Mouse (Mus musculus): ENCODE results near the gene Rsph10b. TPM values are rescaled to one million over a fixed set of nuclear protein-coding genes. Genes with fewer than 3 reads are reported as not detected.

Gene Rsph10b
- polyA plus RNA-seq, 1 experiment from 2014 or later, result 0.73 TPM

DNA sequence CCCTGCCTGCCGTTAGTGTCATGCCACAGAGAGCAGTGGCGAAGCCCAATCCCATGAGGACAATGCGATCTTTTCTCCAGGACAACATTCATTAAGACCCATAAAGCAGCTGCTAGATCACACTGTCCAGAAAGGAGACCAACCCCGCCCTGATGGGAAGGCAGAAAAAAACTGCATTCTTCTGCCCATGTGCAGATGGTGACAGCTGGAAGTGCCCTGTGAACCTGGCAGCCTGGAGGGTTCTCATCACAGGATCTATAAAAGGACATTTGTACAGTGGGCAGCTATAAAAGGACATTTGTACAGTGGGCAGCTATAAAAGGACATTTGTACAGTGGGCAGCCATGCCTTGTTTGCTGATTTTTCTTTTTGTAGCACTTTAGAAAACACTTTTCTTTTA, 56.2 kb downstream of the Rsph10b start:
- Histone ChIP-seq H3K36me3 (ENCODE audit: control insufficient read depth, insufficient read depth, low read length) (peaks cover 18% of the 10 kb centered on the region; the same call in 1 of the 2 replicates), H3K4me1 (ENCODE audit: control insufficient read depth, insufficient read depth, low read length) (no peaks in the 10 kb centered on the region), H3K4me3 (ENCODE audit: low read depth, low read length) (no peak overlapping the region), H3K27ac (replicated peaks; ENCODE audit: low read depth, low read length) (no peak overlapping the region), H3K27me3 (ENCODE audit: control insufficient read depth, insufficient read depth, low read length) (no peaks in the 10 kb centered on the region), H3K9me3 (ENCODE audit: control insufficient read depth, low read length) (no peaks in the 10 kb centered on the region), H3K4me2 (ENCODE audit: low read depth, severe bottlenecking) (no peak overlapping the region), H3K9ac (ENCODE audit: low read length) (no peak overlapping the region)
- WGBS, result 94% methylated on average over 4 of the region's 4 CpGs
- DNase-seq (ENCODE audit: low spot score) (no peak), ATAC-seq (ENCODE audit: insufficient number of reproducible peaks, low FRiP score, low TSS enrichment, low read depth) (no peak)

DNA sequence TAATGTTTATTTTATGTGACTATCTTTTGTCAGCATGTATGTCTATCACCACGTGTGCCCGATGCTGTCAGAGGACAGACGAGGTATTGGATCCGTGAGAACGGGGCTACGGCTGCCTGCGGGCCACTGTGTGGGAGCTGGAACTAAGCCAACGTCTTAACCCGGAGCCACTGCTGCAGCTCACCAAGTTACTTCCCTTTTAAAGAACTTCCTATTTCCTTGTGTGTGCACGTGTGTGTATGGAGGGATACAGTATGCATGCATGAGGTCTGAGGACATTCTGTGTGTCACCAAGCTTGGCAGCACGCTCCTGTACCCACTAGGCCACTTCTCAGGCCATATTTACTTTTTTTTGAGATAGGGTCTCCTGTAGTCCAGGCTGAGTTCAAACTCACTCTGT, 57.3 kb downstream of the Rsph10b start:
- Histone ChIP-seq H3K4me2 (ENCODE audit: low read depth, severe bottlenecking) (no peak overlapping the region), H3K36me3 (ENCODE audit: control insufficient read depth, insufficient read depth, low read length) (peaks cover 17% of the 10 kb centered on the region), H3K4me3 (ENCODE audit: low read depth, low read length) (no peak overlapping the region), H3K27ac (replicated peaks; ENCODE audit: low read depth, low read length) (no peak overlapping the region), H3K9ac (ENCODE audit: low read length) (no peak overlapping the region), H3K9me3 (ENCODE audit: control insufficient read depth, low read length) (no peaks in the 10 kb centered on the region), H3K4me1 (ENCODE audit: control insufficient read depth, insufficient read depth, low read length) (no peaks in the 10 kb centered on the region), H3K27me3 (ENCODE audit: control insufficient read depth, insufficient read depth, low read length) (no peaks in the 10 kb centered on the region)
- ATAC-seq (ENCODE audit: insufficient number of reproducible peaks, low FRiP score, low TSS enrichment, low read depth) (no peak), DNase-seq (ENCODE audit: low spot score) (no peak)
- WGBS, result 94% methylated on average over 11 of the region's 11 CpGs

DNA sequence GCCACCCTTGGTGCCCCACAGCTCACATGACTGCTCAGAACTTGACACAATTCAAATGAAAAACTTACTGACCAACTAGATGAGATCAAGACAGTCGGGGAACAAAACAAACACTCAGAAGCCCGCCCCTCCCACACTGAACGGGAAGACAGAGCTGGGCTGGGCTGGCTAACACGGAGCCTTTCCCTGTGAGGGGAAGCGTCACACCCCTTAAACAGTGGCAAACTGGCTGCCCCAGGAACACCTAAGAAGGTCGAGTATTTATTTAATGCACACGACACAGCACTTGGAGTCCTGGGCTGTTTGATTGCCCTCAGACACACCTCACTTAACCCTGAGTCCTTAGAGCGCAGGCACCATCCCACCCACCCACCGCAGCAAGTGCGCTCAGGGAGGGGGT, 59.8 kb downstream of the Rsph10b start:
- H3K9ac ChIP-seq (ENCODE audit: low read length), result no peak overlapping the region
- no peak overlapping the region for H3K4me2 ChIP-seq (ENCODE audit: low read depth, severe bottlenecking)
- ATAC-seq (ENCODE audit: insufficient number of reproducible peaks, low FRiP score, low TSS enrichment, low read depth) (no peak), DNase-seq (ENCODE audit: low spot score) (no peak)
- no peaks in the 10 kb centered on the region for H3K4me1 ChIP-seq (ENCODE audit: control insufficient read depth, insufficient read depth, low read length)
- H3K9me3 ChIP-seq (ENCODE audit: control insufficient read depth, low read length), result no peaks in the 10 kb centered on the region
- no peak overlapping the region for H3K4me3 ChIP-seq (ENCODE audit: low read depth, low read length)
- 89% methylated on average over 10 of the region's 10 CpGs for WGBS
- H3K36me3 ChIP-seq (ENCODE audit: control insufficient read depth, insufficient read depth, low read length), result peaks cover 23% of the 10 kb centered on the region
- H3K27me3 ChIP-seq (ENCODE audit: control insufficient read depth, insufficient read depth, low read length), result no peaks in the 10 kb centered on the region
- H3K27ac ChIP-seq (replicated peaks; ENCODE audit: low read depth, low read length), result no peak overlapping the region

DNA sequence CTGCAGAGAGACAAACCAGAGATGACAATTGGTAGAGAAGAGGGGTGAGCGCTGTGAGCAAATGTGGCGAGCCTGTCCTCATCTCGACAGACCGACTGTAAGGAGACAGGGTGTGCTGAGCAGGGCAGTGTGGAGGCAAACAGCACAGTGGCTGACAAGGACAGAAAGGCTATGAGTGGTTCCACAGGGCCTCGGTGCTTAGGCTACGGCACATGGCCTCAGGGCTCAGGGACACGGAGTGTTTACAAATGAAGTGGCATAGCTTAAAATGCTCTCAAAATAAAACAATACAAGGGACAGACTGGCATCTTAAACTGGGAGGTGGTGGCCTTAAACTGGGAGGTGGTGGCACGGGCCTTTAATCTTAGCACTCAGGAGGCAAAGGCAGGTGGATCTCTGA, 60.4 kb downstream of the Rsph10b start:
- Histone ChIP-seq H3K27ac (replicated peaks; ENCODE audit: low read depth, low read length) (no peak overlapping the region), H3K9me3 (ENCODE audit: control insufficient read depth, low read length) (no peaks in the 10 kb centered on the region), H3K9ac (ENCODE audit: low read length) (no peak overlapping the region), H3K4me3 (ENCODE audit: low read depth, low read length) (no peak overlapping the region), H3K4me1 (ENCODE audit: control insufficient read depth, insufficient read depth, low read length) (no peaks in the 10 kb centered on the region), H3K27me3 (ENCODE audit: control insufficient read depth, insufficient read depth, low read length) (no peaks in the 10 kb centered on the region), H3K36me3 (ENCODE audit: control insufficient read depth, insufficient read depth, low read length) (peaks cover 23% of the 10 kb centered on the region), H3K4me2 (ENCODE audit: low read depth, severe bottlenecking) (no peak overlapping the region)
- WGBS, result 92% methylated on average over 8 of the region's 8 CpGs
- ATAC-seq (ENCODE audit: insufficient number of reproducible peaks, low FRiP score, low TSS enrichment, low read depth) (no peak), DNase-seq (ENCODE audit: low spot score) (no peak)

DNA sequence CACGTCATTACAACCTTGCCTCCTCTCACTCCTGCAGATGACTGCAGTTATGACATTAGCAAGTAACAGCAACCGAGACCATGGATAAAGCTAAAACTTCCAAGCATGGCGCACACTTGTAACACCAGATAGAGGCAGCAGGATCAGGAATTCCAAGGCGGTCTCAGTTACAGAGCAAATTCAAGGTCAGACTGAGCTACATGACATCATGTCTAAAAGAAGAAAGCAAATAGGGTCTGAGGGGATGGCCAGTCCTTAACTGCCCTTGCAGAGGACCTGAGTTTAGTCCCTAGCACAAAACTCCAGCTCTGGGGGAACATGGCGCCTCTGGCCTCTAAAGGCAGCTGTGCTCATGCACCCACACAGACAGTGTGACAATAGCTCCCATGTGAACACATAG, 61.0 kb downstream of the Rsph10b start:
- no peak overlapping the region for H3K27ac ChIP-seq (replicated peaks; ENCODE audit: low read depth, low read length)
- 96% methylated on average over 5 of the region's 5 CpGs for WGBS

DNA sequence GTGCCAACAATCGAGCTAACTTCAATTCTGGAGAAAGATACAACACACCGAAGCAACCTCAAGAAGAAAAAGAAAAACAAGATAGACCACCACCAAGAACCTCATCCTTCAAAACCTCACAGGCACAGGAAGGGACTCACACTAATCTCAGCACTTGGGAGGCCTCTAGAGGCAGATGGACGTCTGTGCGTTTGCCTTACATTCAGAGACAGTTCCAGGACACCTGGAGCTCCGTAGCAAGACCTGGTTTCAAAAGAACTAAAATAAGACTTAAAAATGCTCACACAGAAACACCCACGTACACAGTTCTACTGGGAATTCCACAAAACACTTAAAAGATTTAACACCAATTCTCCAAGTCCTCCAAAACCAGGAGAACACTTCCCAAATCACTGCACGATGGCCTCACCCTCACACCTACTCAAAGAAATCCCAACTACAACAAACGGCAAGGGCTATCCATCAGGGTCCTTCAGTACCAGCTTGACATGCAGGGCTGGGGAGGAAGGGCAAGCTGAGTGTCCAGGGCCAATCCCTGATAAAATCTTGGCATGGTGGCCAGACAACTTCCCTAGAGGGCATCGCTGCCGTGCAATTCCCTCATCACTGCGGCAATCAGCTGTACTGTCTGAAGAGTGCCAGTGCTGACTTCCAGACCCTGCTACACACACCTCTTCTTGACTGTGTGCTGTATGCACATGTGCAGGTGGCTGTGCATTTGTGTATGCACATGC, 62.0 kb downstream of the Rsph10b start:
- H3K9ac ChIP-seq (ENCODE audit: low read length), result no peak overlapping the region
- no peak overlapping the region for H3K4me3 ChIP-seq (ENCODE audit: low read depth, low read length)
- H3K9me3 ChIP-seq (ENCODE audit: control insufficient read depth, low read length), result no peaks in the 10 kb centered on the region
- no peaks in the 10 kb centered on the region for H3K27me3 ChIP-seq (ENCODE audit: control insufficient read depth, insufficient read depth, low read length)
- no peak overlapping the region for H3K4me2 ChIP-seq (ENCODE audit: low read depth, severe bottlenecking)
- H3K27ac ChIP-seq (replicated peaks; ENCODE audit: low read depth, low read length), result no peak overlapping the region
- H3K36me3 ChIP-seq (ENCODE audit: control insufficient read depth, insufficient read depth, low read length), result peaks cover 23% of the 10 kb centered on the region
- H3K4me1 ChIP-seq (ENCODE audit: control insufficient read depth, insufficient read depth, low read length), result no peaks in the 10 kb centered on the region
- DNase-seq (ENCODE audit: low spot score), result no peak
- ATAC-seq (ENCODE audit: insufficient number of reproducible peaks, low FRiP score, low TSS enrichment, low read depth), result no peak
- 72% methylated on average over 11 of the region's 11 CpGs for WGBS

More for the DNA sequence above, 61.0 kb downstream of the Rsph10b start:
- DNase-seq (ENCODE audit: low spot score) (no peak), ATAC-seq (ENCODE audit: insufficient number of reproducible peaks, low FRiP score, low TSS enrichment, low read depth) (no peak)
- Histone ChIP-seq H3K9me3 (ENCODE audit: control insufficient read depth, low read length) (no peaks in the 10 kb centered on the region), H3K4me1 (ENCODE audit: control insufficient read depth, insufficient read depth, low read length) (no peaks in the 10 kb centered on the region), H3K4me3 (ENCODE audit: low read depth, low read length) (no peak overlapping the region), H3K27me3 (ENCODE audit: control insufficient read depth, insufficient read depth, low read length) (no peaks in the 10 kb centered on the region), H3K9ac (ENCODE audit: low read length) (no peak overlapping the region), H3K36me3 (ENCODE audit: control insufficient read depth, insufficient read depth, low read length) (peaks cover 23% of the 10 kb centered on the region), H3K4me2 (ENCODE audit: low read depth, severe bottlenecking) (no peak overlapping the region)

DNA sequence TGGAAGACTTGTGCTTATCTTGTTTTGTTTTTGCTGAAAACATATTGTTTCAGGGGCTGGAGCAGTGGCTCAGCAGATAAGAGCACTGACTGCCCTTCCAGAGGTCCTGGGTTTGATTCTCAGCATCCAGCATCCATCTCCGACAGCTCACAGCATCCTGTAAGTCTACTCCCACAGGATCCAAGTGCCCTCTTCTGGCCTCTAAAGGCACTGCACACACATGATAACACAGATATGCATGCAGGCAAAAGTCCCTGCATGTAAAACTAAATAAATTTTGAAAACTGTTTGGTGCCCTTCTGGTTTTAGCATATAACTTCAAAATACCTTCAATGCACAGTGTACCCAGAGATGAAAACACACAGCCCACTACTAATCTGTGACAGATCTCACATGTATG, 66.6 kb downstream of the Rsph10b start:
- no peak overlapping the region for H3K4me2 ChIP-seq (ENCODE audit: low read depth, severe bottlenecking)
- 90% methylated on average over 1 of the region's 1 CpGs for WGBS
- no peaks in the 10 kb centered on the region for H3K27me3 ChIP-seq (ENCODE audit: control insufficient read depth, insufficient read depth, low read length)
- no peaks in the 10 kb centered on the region for H3K9me3 ChIP-seq (ENCODE audit: control insufficient read depth, low read length)
- H3K9ac ChIP-seq (ENCODE audit: low read length), result no peak overlapping the region
- H3K4me3 ChIP-seq (ENCODE audit: low read depth, low read length), result no peak overlapping the region
- no peak for DNase-seq (ENCODE audit: low spot score)
- H3K36me3 ChIP-seq (ENCODE audit: control insufficient read depth, insufficient read depth, low read length), result peaks cover 18% of the 10 kb centered on the region
- no peaks in the 10 kb centered on the region for H3K4me1 ChIP-seq (ENCODE audit: control insufficient read depth, insufficient read depth, low read length)
- ATAC-seq (ENCODE audit: insufficient number of reproducible peaks, low FRiP score, low TSS enrichment, low read depth), result no peak
- no peak overlapping the region for H3K27ac ChIP-seq (replicated peaks; ENCODE audit: low read depth, low read length)

DNA sequence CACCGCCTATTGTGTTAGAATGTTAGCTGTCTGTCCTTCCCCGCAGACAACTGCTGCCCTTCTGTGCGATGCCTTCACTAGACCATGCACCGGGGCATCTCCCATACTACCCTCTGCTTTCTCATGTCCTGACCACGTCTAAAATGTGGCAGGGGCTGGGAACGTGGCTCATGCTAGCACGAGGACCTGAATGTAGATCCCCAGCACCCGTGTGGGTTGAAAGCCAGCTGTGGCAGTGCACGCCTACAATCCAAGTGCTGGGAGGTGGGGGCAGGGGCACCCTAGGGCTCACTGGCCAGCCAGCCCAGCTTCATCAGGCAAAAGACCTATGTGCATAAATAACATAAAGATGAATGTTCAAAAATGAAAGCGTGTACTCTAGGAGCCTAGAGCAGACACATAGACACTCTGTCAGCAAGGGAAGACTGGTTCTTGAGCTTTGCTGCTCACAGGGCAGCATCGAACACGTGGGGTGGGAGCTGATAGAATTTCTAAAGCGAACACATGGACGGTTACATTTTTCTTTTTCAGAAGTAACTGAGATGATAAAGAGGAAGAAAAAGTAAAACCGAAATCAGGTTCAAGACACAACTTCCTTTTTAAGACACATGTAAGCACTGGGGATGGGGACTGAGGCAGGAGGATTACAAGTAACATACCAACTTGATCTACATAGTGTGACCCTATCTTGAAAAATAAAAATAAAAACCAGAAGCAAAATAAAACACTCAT, 69.8 kb downstream of the Rsph10b start:
- H3K4me1 ChIP-seq (ENCODE audit: control insufficient read depth, insufficient read depth, low read length), result no peaks in the 10 kb centered on the region
- H3K27me3 ChIP-seq (ENCODE audit: control insufficient read depth, insufficient read depth, low read length), result no peaks in the 10 kb centered on the region
- no peak for DNase-seq (ENCODE audit: low spot score)
- H3K4me2 ChIP-seq (ENCODE audit: low read depth, severe bottlenecking), result no peak overlapping the region
- H3K4me3 ChIP-seq (ENCODE audit: low read depth, low read length), result no peak overlapping the region
- H3K36me3 ChIP-seq (ENCODE audit: control insufficient read depth, insufficient read depth, low read length), result peaks cover 13% of the 10 kb centered on the region
- H3K9ac ChIP-seq (ENCODE audit: low read length), result no peak overlapping the region
- no peaks in the 10 kb centered on the region for H3K9me3 ChIP-seq (ENCODE audit: control insufficient read depth, low read length)
- no peak overlapping the region for H3K27ac ChIP-seq (replicated peaks; ENCODE audit: low read depth, low read length)
- WGBS, result 91% methylated on average over 15 of the region's 15 CpGs
- no peak for ATAC-seq (ENCODE audit: insufficient number of reproducible peaks, low FRiP score, low TSS enrichment, low read depth)
